Mouse (Mus musculus) CH12.LX (cell line): ENCODE data around the gene Tet1. TPM values are rescaled to one million over a fixed set of nuclear protein-coding genes. Genes with fewer than 3 reads are reported as not detected.

ENCODE experiments used
- DNase-seq: peaks from one replicate; pipeline ENCODE4 v3.0.0-alpha.2; 2013; ENCODE audit errors: extremely low read depth
- H3K27ac ChIP-seq: 2 replicates; pipeline ENCODE4 v1.5.1; 2012; ENCODE audit warnings: low read depth, mild to moderate bottlenecking, control low read depth, moderate library complexity; ENCODE audit not compliant: insufficient read depth
- H3K27me3 ChIP-seq: replicated peaks from 2 replicates; pipeline ENCODE3; 2012; ENCODE audit warnings: inconsistent platforms
- H3K36me3 ChIP-seq, 2 experiments: replicated peaks in 1 of 2; 2 replicates each; pipeline versions ENCODE3 to v1.6.1; 2012; ENCODE audit warnings: inconsistent platforms in 1 of 2, low read length in 1 of 2, mild to moderate bottlenecking in 1 of 2, mixed read lengths in 1 of 2, moderate library complexity in 1 of 2; ENCODE audit not compliant: control insufficient read depth in 1 of 2, insufficient read depth in 1 of 2
- H3K4me1 ChIP-seq, 2 experiments: 2 replicates each; pipeline ENCODE4 v1.6.1; 2012; ENCODE audit warnings: inconsistent platforms in 1 of 2, moderate library complexity in 1 of 2; ENCODE audit not compliant: insufficient read depth in 2 of 2, control insufficient read depth in 1 of 2
- H3K4me2 ChIP-seq: 2 replicates; pipeline ENCODE4 v1.6.1; 2012; ENCODE audit warnings: low read depth, mild to moderate bottlenecking, control low read depth; ENCODE audit not compliant: poor library complexity, insufficient read depth, severe bottlenecking
- H3K4me3 ChIP-seq, 3 experiments: fragments of 150-350 bp in 1 of 3; sonication (generic) in 1 of 3; replicated peaks in 1 of 3; 2 replicates each; pipeline versions ENCODE3 to v1.5.1; 2011 to 2012; ENCODE audit warnings: low read depth in 2 of 3, low read length in 2 of 3, mild to moderate bottlenecking in 2 of 3, moderate library complexity in 2 of 3, control low read depth in 1 of 3, improper control_type of control experiment in 1 of 3, inconsistent platforms in 1 of 3, mixed read lengths in 1 of 3; ENCODE audit not compliant: poor library complexity in 1 of 3
- H3K79me2 ChIP-seq: replicated peaks from 2 replicates; pipeline ENCODE4 v1.6.1; 2012; ENCODE audit warnings: mild to moderate bottlenecking, moderate library complexity; ENCODE audit not compliant: control insufficient read depth, poor library complexity, insufficient read depth, severe bottlenecking; ENCODE audit errors: extremely low read depth
- H3K9ac ChIP-seq: 2 replicates; pipeline ENCODE4 v1.6.1; 2012; ENCODE audit warnings: low read depth, mild to moderate bottlenecking, control low read depth, moderate library complexity; ENCODE audit not compliant: insufficient read depth
- H3K9me3 ChIP-seq: replicated peaks from 2 replicates; pipeline ENCODE3; 2012; ENCODE audit warnings: low read length, inconsistent platforms, mixed read lengths
- CHD1 ChIP-seq: IDR thresholded peaks from 2 replicates; pipeline ENCODE4 v1.6.1; 2012; ENCODE audit warnings: low read depth, low read length, improper control_type of control experiment, inconsistent platforms
- E2F4 ChIP-seq: IDR thresholded peaks from 2 replicates; pipeline ENCODE4 v1.6.1; 2011; ENCODE audit warnings: low read depth, low read length, improper control_type of control experiment; ENCODE audit not compliant: insufficient replicate concordance
- HCFC1 ChIP-seq: IDR thresholded peaks from 2 replicates; pipeline ENCODE4 v1.6.1; 2012; ENCODE audit warnings: low read depth, mild to moderate bottlenecking, inconsistent platforms, low read length, improper control_type of control experiment
- KAT2A ChIP-seq: IDR thresholded peaks from 2 replicates; pipeline ENCODE4 v1.6.1; 2012; ENCODE audit warnings: low read length, improper control_type of control experiment, inconsistent platforms; ENCODE audit not compliant: insufficient replicate concordance
- MAZ ChIP-seq: IDR thresholded peaks from 2 replicates; pipeline ENCODE4 v1.6.1; 2012; ENCODE audit warnings: low read depth, mild to moderate bottlenecking, inconsistent platforms, low read length, improper control_type of control experiment, moderate library complexity
- RCOR1 ChIP-seq: conservative IDR thresholded peaks from 2 replicates; pipeline ENCODE4 v1.6.1; 2012; ENCODE audit warnings: low read depth, mild to moderate bottlenecking, inconsistent platforms, low read length, improper control_type of control experiment
- dilution Hi-C: fragments of 300-500 bp; cut with MboI; formaldehyde crosslinking; loops from 2 replicates; pipeline ENCODE4 v1.14.3; 2020; ENCODE audit warnings: low sequenced_read_pairs; ENCODE audit not compliant: extremely low pct_unique_long_range_greater_than_20kb, extremely low pct_ligation_motif_present
- in situ Hi-C: fragments of 300-500 bp; cut with MboI; formaldehyde crosslinking; loops from 3 replicates; pipeline ENCODE4 v1.14.3; 2019; ENCODE audit warnings: low sequenced_read_pairs, low pct_ligation_motif_present, low pct_unique_long_range_greater_than_20kb, mixed read lengths
- polyA plus RNA-seq: library from polyadenylated mRNA; unstranded; fragments of >175 nt; gene quantifications from 2 replicates; pipeline ENCODE4 v1.2.1, GENCODE M21; 2012; ENCODE audit warnings: low read depth; ENCODE audit not compliant: insufficient read length
- total RNA-seq, 2 experiments: library from RNA; depleted of rRNA; stranded (reverse); fragments of 300-350 nt in 1 of 2; fragments of >200 nt in 1 of 2; gene quantifications; 2 replicates each; pipeline ENCODE4 v1.2.3; 2012 to 2014

The Tet1 gene
- total and polyA plus RNA-seq, 3 experiments, result 0.23 to 0.55 (median 0.34) TPM

DNA sequence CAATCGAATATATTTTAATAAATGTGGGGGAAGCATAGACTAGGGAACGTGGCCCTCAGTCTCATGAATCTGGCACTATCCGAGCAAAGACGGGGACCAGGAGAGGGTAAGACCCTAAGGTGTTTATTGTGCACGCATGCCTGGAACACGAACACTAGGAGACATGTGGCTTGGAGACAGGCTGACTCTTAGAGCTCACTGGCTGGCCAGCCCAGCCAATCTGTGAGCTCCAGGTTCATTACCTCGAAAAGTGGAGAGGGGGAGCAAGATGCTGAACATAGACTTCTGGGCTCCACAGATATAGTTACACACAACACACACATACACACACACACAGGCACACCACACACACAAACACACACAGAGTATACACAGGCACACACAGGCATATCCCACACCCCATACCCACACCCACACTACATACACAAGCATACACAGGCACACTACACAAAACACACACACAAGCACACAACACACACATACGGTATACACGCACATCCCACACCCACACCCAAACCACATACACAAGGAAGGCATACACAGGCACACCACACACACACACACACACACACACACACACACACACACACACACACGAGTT is 52.0 kb downstream of the Tet1 start:
- no peaks in the 10 kb centered on the region for H3K79me2 ChIP-seq
- H3K27me3 ChIP-seq, result no peaks in the 10 kb centered on the region
- no peak for TF ChIP-seq HCFC1
- no peak for TF ChIP-seq E2F4
- H3K4me3 ChIP-seq, result no peak overlapping the region
- DNase-seq, result no peak
- H3K4me1 ChIP-seq, result peaks cover 4 to 5% of the 10 kb centered on the region in 2 experiments; a peak in 2 of 4 replicates
- no peak overlapping the region for H3K9ac ChIP-seq
- H3K27ac ChIP-seq, result no peak overlapping the region
- H3K36me3 ChIP-seq, result no peaks in the 10 kb centered on the region
- in situ Hi-C loops (no loop called here), dilution Hi-C loops (no loop called here)
- H3K9me3 ChIP-seq, result no peaks in the 10 kb centered on the region
- H3K4me2 ChIP-seq, result no peak overlapping the region

DNA sequence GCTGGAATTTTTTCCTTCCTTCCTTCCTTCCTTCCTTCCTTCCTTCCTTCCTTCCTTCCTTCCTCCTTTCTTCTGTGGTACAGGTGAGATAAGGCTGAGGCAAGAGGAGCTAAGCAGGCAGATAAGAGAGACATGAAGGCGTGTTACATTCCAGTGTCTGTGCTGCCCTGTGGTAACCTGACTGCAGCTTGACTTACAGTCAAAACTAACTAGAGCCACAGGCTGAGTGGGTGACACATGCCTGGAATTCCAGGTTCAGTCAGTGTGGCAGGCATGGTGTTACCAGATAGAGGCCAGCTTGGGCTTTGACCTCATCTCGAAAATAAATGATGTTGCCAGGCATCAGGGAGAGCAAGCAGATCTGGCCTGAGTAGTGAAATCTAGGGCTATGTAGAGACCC is 53.8 kb downstream of the Tet1 start:
- Histone ChIP-seq H3K4me1 (peaks cover 7 to 16% of the 10 kb centered on the region in 2 experiments), H3K9me3 (no peaks in the 10 kb centered on the region), H3K4me2 (no peak overlapping the region), H3K36me3 (no peaks in the 10 kb centered on the region), H3K9ac (no peak overlapping the region), H3K79me2 (no peaks in the 10 kb centered on the region), H3K4me3 (no peak overlapping the region), H3K27ac (no peak overlapping the region), H3K27me3 (no peaks in the 10 kb centered on the region)
- no peak for TF ChIP-seq CHD1
- DNase-seq, result no peak
- dilution Hi-C loops, result no loop called here
- in situ Hi-C loops, result no loop called here

- dilution Hi-C loops, result no loop called here
- H3K4me3 ChIP-seq, result no peak overlapping the region
- H3K36me3 ChIP-seq, result no peaks in the 10 kb centered on the region
- no peak overlapping the region for H3K27ac ChIP-seq
- DNase-seq, result no peak
- H3K9me3 ChIP-seq, result no peaks in the 10 kb centered on the region
- TF ChIP-seq KAT2A (no peak), RCOR1 (no peak), CHD1 (no peak), MAZ (no peak)
- H3K9ac ChIP-seq, result no peak overlapping the region
- peaks cover 7 to 16% of the 10 kb centered on the region in 2 experiments for H3K4me1 ChIP-seq
- in situ Hi-C loops, result no loop called here
- H3K79me2 ChIP-seq, result no peaks in the 10 kb centered on the region
- H3K27me3 ChIP-seq, result no peaks in the 10 kb centered on the region
- H3K4me2 ChIP-seq, result no peak overlapping the region
These were observed 54.2 kb downstream of the Tet1 start for GRCm38 (mm10) chr10:62854581-62854980.
